Mouse (Mus musculus): Measurements from ENCODE around the gene Insc.

DNA sequence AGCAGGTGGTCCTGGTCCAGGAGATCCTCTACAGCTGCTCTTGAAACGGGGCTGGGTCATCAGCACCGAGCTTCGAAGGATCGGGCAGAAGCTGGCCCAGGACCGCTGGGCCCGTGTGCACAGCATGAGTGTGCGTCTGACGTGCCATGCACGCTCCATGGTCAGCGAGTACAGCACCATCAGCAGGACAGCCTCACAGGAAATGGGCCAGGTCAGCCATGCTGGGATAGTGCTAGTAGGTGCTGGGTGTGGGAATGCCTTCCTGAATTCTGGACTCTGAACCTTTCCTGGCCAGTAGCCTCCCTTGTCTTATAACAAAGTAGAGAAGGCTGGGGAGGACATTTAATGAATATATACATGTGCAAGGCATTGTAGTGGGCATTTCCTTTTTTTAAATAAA is 47.6 kb downstream of the Insc start:
- TF ChIP-seq POLR2A (IDR thresholded peaks at IDR 0.05; ENCODE audit: low read depth, low read length) (no peak), CTCF (IDR thresholded peaks at IDR 0.05; ENCODE audit: extremely low read depth, insufficient read length, insufficient replicate concordance, low read depth, low read length) (no peak)

All from small intestine, adult 2 months (tissue).